Mouse (Mus musculus): ENCODE results near the gene Dennd4b.
A peak's percentile ranks its signal among the peaks of the same experiment; 100 is the strongest.
"Not testable (repeated sequence)": the region's sequence is repeated elsewhere in the genome, so short reads cannot be mapped to it uniquely, and the experiment has no call there.

Dennd4b gene

GRCm38 (mm10) chr3:90253174-90253573, 11.8 kb upstream of the Dennd4b start:
- DNase-seq (ENCODE audit: low spot score): not testable (repeated sequence)

GRCm38 (mm10) chr3:90253653-90254418, 11.1 kb upstream of the Dennd4b start, which contains the start of gene Crtc2:
Gene Crtc2, plus strand, starts transcription at chr3:90254163.
- peak; percentile 97 for DNase-seq (ENCODE audit: low spot score)

- DNase-seq (ENCODE audit: low spot score): no peak
These were observed 10.4 kb upstream of the Dennd4b start for GRCm38 (mm10) chr3:90254419-90255193.

GRCm38 (mm10) chr3:90255194-90255565, 9.8 kb upstream of the Dennd4b start:
- no peak for DNase-seq (ENCODE audit: low spot score)

GRCm38 (mm10) chr3:90255784-90256353, 9.1 kb upstream of the Dennd4b start:
- no peak for DNase-seq (ENCODE audit: low spot score)

- DNase-seq (ENCODE audit: low spot score): no peak
These were observed 8.1 kb upstream of the Dennd4b start for GRCm38 (mm10) chr3:90256731-90257530.

GRCm38 (mm10) chr3:90258521-90258920, 6.5 kb upstream of the Dennd4b start:
- DNase-seq (ENCODE audit: low spot score): no peak

GRCm38 (mm10) chr3:90263121-90263771, 1.7 kb upstream of the Dennd4b start:
- DNase-seq (ENCODE audit: low spot score): no peak

- DNase-seq (ENCODE audit: low spot score): no peak
These were observed 325 bp upstream of the Dennd4b start for GRCm38 (mm10) chr3:90264687-90265033.

- no peak for DNase-seq (ENCODE audit: low spot score)
These were observed 1.2 kb downstream of the Dennd4b start for GRCm38 (mm10) chr3:90265932-90266741.

GRCm38 (mm10) chr3:90266901-90267775, 2.2 kb downstream of the Dennd4b start:
- no peak for DNase-seq (ENCODE audit: low spot score)

- no peak for DNase-seq (ENCODE audit: low spot score)
These were observed 3.2 kb downstream of the Dennd4b start for GRCm38 (mm10) chr3:90268190-90268589.

- no peak for DNase-seq (ENCODE audit: low spot score)
These were observed 4.0 kb downstream of the Dennd4b start for GRCm38 (mm10) chr3:90268971-90269370.

GRCm38 (mm10) chr3:90270784-90271183, 5.8 kb downstream of the Dennd4b start:
- DNase-seq (ENCODE audit: low spot score): no peak

- DNase-seq (ENCODE audit: low spot score): no peak
These were observed 7.2 kb downstream of the Dennd4b start for GRCm38 (mm10) chr3:90272170-90272569.

- no peak for DNase-seq (ENCODE audit: low spot score)
These were observed 8.9 kb downstream of the Dennd4b start for GRCm38 (mm10) chr3:90273855-90274254.

- no peak for DNase-seq (ENCODE audit: low spot score)
These were observed 10.3 kb downstream of the Dennd4b start for GRCm38 (mm10) chr3:90275286-90275685.

- no peak for DNase-seq (ENCODE audit: low spot score)
These were observed 11.9 kb downstream of the Dennd4b start for GRCm38 (mm10) chr3:90276858-90277257.

- no peak for DNase-seq (ENCODE audit: low spot score)
These were observed 12.8 kb downstream of the Dennd4b start for GRCm38 (mm10) chr3:90277793-90278192.

GRCm38 (mm10) chr3:90278211-90278610, 13.2 kb downstream of the Dennd4b start:
- no peak for DNase-seq (ENCODE audit: low spot score)

Data from ovary, adult 18-20 months (tissue).